Mouse (Mus musculus) frontal cortex, adult 2 months (tissue): ENCODE data around the gene Atp8b3. TPM values are rescaled to one million over a fixed set of nuclear protein-coding genes. Genes with fewer than 3 reads are reported as not detected.
A peak's percentile ranks its signal among the peaks of the same experiment; 100 is the strongest.

Experiments used
- DNase-seq, 2 experiments: peaks; one replicate each; pipeline ENCODE4 v3.0.0; 2022; ENCODE audit warnings: low spot score in 1 of 2; ENCODE audit errors: extremely low spot score in 1 of 2
- polyA plus RNA-seq: library from polyadenylated mRNA; depleted of rRNA; stranded (reverse); fragments of >200 nt; gene quantifications from 2 replicates; pipeline ENCODE4 v1.2.3, GENCODE M21; 2012

Atp8b3 gene
- polyA plus RNA-seq, 1 experiment, result 0.22 TPM

- no peak for DNase-seq
Observed at GRCm38 (mm10) chr10:80532783-80533182, 6.1 kb downstream of the Atp8b3 start.

GRCm38 (mm10) chr10:80526172-80526571 lies 12.8 kb downstream of the Atp8b3 start:
- DNase-seq, result no peak

GRCm38 (mm10) chr10:80523299-80523698 lies 15.6 kb downstream of the Atp8b3 start:
- DNase-seq, result no peak

- DNase-seq, result no peak
Observed at GRCm38 (mm10) chr10:80519287-80519686, 19.6 kb downstream of the Atp8b3 start.

- no peak for DNase-seq
Observed at GRCm38 (mm10) chr10:80513739-80514138, 25.2 kb downstream of the Atp8b3 start.

- no peak for DNase-seq
Observed at GRCm38 (mm10) chr10:80510273-80510660, 28.7 kb downstream of the Atp8b3 start.

GRCm38 (mm10) chr10:80509412-80510272 lies 29.3 kb downstream of the Atp8b3 start:
- DNase-seq, result peak in 1 of 2 experiments; percentile 88

GRCm38 (mm10) chr10:80506222-80506621 lies 32.7 kb downstream of the Atp8b3 start:
- DNase-seq, result peak in 1 of 2 experiments; percentile 74

GRCm38 (mm10) chr10:80504724-80505123 lies 34.2 kb downstream of the Atp8b3 start:
- DNase-seq, result no peak

- DNase-seq, result no peak
Observed at GRCm38 (mm10) chr10:80503599-80504220, 35.2 kb downstream of the Atp8b3 start.

GRCm38 (mm10) chr10:80502819-80503314 lies 36.1 kb downstream of the Atp8b3 start:
- DNase-seq, result no peak

GRCm38 (mm10) chr10:80502291-80502690 lies 36.6 kb downstream of the Atp8b3 start:
- DNase-seq, result no peak

- no peak for DNase-seq
Observed at GRCm38 (mm10) chr10:80496421-80496820, 42.5 kb downstream of the Atp8b3 start.

- DNase-seq, result no peak
Observed at GRCm38 (mm10) chr10:80495901-80496300, 43.0 kb downstream of the Atp8b3 start.

GRCm38 (mm10) chr10:80494732-80495131 lies 44.2 kb downstream of the Atp8b3 start, which contains the start of gene Onecut3:
Onecut3 (plus strand) TSS chr10:80494835.
- DNase-seq, result no peak

GRCm38 (mm10) chr10:80490051-80490450 lies 48.9 kb downstream of the Atp8b3 start:
- no peak for DNase-seq

- no peak for DNase-seq
Observed at GRCm38 (mm10) chr10:80486862-80487379, 52.0 kb downstream of the Atp8b3 start.

GRCm38 (mm10) chr10:80481002-80481401 lies 57.9 kb downstream of the Atp8b3 start:
- DNase-seq, result no peak

GRCm38 (mm10) chr10:80478531-80478930 lies 60.4 kb downstream of the Atp8b3 start:
- no peak for DNase-seq

GRCm38 (mm10) chr10:80475290-80475959 lies 63.5 kb downstream of the Atp8b3 start:
- peak; percentile 39 to 88 for DNase-seq
